Mouse (Mus musculus): ENCODE results near the gene Cyb561d1. TPM values are rescaled to one million over a fixed set of nuclear protein-coding genes. Genes with fewer than 3 reads are reported as not detected.

Cyb561d1 gene
- total RNA-seq, 2 experiments from 2014 or later = 15.0 to 21.4 TPM

Other genes starting within 250 kb of the Cyb561d1 start
- gene Gstm3, start 231.9 kb downstream of the Cyb561d1 start, total RNA-seq (2021) = not detected
- gene Gstm2, start 214.8 kb downstream of the Cyb561d1 start, total RNA-seq (2021) = 1 to 10 TPM; 2.6 to 2.9 TPM
- 100 to 1,000 TPM; 237 to 250 TPM for gene Gstm1, start 183.2 kb downstream of the Cyb561d1 start, total RNA-seq (2021)
- gene Gstm4, start 156.3 kb downstream of the Cyb561d1 start, total RNA-seq (2021) = 10 to 100 TPM in 1 of 2 experiments, 1 to 10 TPM in 1; 7.8 to 11.8 TPM
- 10 to 100 TPM; 48.9 to 52.9 TPM for gene Ampd2, start 114.6 kb downstream of the Cyb561d1 start, total RNA-seq (2021)
- gene Gnat2, start 108.4 kb downstream of the Cyb561d1 start, total RNA-seq (2021) = not detected
- 10 to 100 TPM; 26.9 to 27.0 TPM for gene Gnai3, start 55.1 kb downstream of the Cyb561d1 start, total RNA-seq (2021)
- 10 to 100 TPM; 18.1 to 19.1 TPM for gene Gpr61, start 46.3 kb downstream of the Cyb561d1 start, total RNA-seq (2021)
- gene Amigo1, start 14.9 kb downstream of the Cyb561d1 start, total RNA-seq (2021) = 10 to 100 TPM; 71.3 to 78.0 TPM
- gene Atxn7l2, start 9.7 kb upstream of the Cyb561d1 start, total RNA-seq (2021) = 10 to 100 TPM; 20.5 to 32.5 TPM
- 1 to 10 TPM; 1.0 to 1.9 TPM for gene Sypl2, start 25.4 kb upstream of the Cyb561d1 start, total RNA-seq (2021)
- 10 to 100 TPM; 68.7 to 77.3 TPM for gene Psma5, start 55.7 kb upstream of the Cyb561d1 start, total RNA-seq (2021)
- 100 to 1,000 TPM; 299 to 314 TPM for gene Sort1, start 82.9 kb upstream of the Cyb561d1 start, total RNA-seq (2021)
- gene Mybphl, start 163.7 kb upstream of the Cyb561d1 start, total RNA-seq (2021) = under 1 TPM in 1 of 2 experiments, not detected in 1; 0.25 TPM
- gene Psrc1, start 182.6 kb upstream of the Cyb561d1 start, total RNA-seq (2021) = 10 to 100 TPM; 12.9 to 18.3 TPM
- gene Celsr2, start 214.3 kb upstream of the Cyb561d1 start, total RNA-seq (2021) = 100 to 1,000 TPM; 168 to 174 TPM
- 100 to 1,000 TPM; 202 to 231 TPM for gene Sars, start 244.0 kb upstream of the Cyb561d1 start, total RNA-seq (2021)